Mouse (Mus musculus) lung, postnatal 0 days (tissue): ENCODE measurements at regions not wholly inside any gene's neighbourhood (a gene's known extent, or its start where the extent isn't known, plus 50 kb on each side); places are given as distances from the start of the nearest gene placed in this dataset.

Experiments
- ATAC-seq: fragments of 200-750 bp; cut with Nextera tagmentation; 2 replicates; pipeline ENCODE4 v1.8.0; 2017; ENCODE audit warnings: moderate library complexity
- DNase-seq: peaks from one replicate; pipeline ENCODE4 v3.0.0-alpha.2; 2016; ENCODE audit warnings: low spot score
- H3K27ac ChIP-seq: fragments of 300-500 bp; sonication (generic); 2 replicates; pipeline ENCODE4 v1.5.1; 2014; ENCODE audit warnings: antibody characterized with exemption, mild to moderate bottlenecking, low read length, mixed read lengths
- H3K27me3 ChIP-seq: fragments of 300-500 bp; sonication (generic); replicated peaks from 2 replicates; pipeline ENCODE4 v1.6.1; 2014; ENCODE audit warnings: low read length, mixed read lengths; ENCODE audit not compliant: insufficient read depth
- H3K36me3 ChIP-seq: fragments of 300-500 bp; sonication (generic); 2 replicates; pipeline ENCODE4 v1.6.1; 2014; ENCODE audit warnings: low read length, mixed read lengths; ENCODE audit not compliant: insufficient read depth
- H3K4me1 ChIP-seq: fragments of 300-500 bp; sonication (generic); 2 replicates; pipeline ENCODE4 v1.6.1; 2014; ENCODE audit warnings: antibody characterized with exemption, low read depth, low read length, mixed read lengths; ENCODE audit not compliant: insufficient read depth
- H3K4me2 ChIP-seq: fragments of 300-500 bp; sonication (generic); replicated peaks from 2 replicates; pipeline ENCODE4 v1.6.1; 2014; ENCODE audit warnings: low read depth, mild to moderate bottlenecking, low read length, moderate library complexity, mixed read lengths
- H3K4me3 ChIP-seq: fragments of 300-500 bp; sonication (generic); 2 replicates; pipeline ENCODE4 v1.5.1; 2014; ENCODE audit warnings: low read depth, low read length
- H3K9ac ChIP-seq: fragments of 300-500 bp; sonication (generic); replicated peaks from 2 replicates; pipeline ENCODE4 v1.6.1; 2014; ENCODE audit warnings: low read depth, mild to moderate bottlenecking
- H3K9me3 ChIP-seq: fragments of 300-500 bp; sonication (generic); 2 replicates; pipeline ENCODE4 v1.6.1; 2016; ENCODE audit warnings: low read length, mixed read lengths
- CTCF ChIP-seq: IDR thresholded peaks from 2 replicates; pipeline ENCODE4 v1.5.1; 2016; ENCODE audit warnings: antibody characterized with exemption, mild to moderate bottlenecking
- EP300 ChIP-seq: IDR thresholded peaks from 2 replicates; pipeline ENCODE4 v1.6.1; 2016; ENCODE audit warnings: antibody characterized with exemption, mild to moderate bottlenecking, control low read depth
- WGBS: fragments of 180-500 bp; shearing (Covaris S2); extraction: QIAGEN DNeasy Blood & Tissue Kit; methylation state at CpG from one replicate; pipeline ENCODE4 v1.1.7; 2014; 5-methylcytosine and 5-hydroxymethylcytosine counted together

- Histone ChIP-seq H3K27me3 (no peaks in the 10 kb centered on the region), H3K9ac (no peak overlapping the region), H3K4me3 (no peak overlapping the region), H3K4me1 (no peaks in the 10 kb centered on the region), H3K27ac (no peak overlapping the region), H3K9me3 (no peaks in the 10 kb centered on the region), H3K36me3 (no peaks in the 10 kb centered on the region), H3K4me2 (no peak overlapping the region)
- WGBS: 33% methylated on average over 3 of the region's 3 CpGs
- ATAC-seq (no peak), DNase-seq (peak; percentile 48)
- TF ChIP-seq EP300 (no peak), CTCF (peak; percentile 70)
Measured at GRCm38 (mm10) chr9:116511450-116511849, 336.3 kb upstream of the Tgfbr2 start.

DNA sequence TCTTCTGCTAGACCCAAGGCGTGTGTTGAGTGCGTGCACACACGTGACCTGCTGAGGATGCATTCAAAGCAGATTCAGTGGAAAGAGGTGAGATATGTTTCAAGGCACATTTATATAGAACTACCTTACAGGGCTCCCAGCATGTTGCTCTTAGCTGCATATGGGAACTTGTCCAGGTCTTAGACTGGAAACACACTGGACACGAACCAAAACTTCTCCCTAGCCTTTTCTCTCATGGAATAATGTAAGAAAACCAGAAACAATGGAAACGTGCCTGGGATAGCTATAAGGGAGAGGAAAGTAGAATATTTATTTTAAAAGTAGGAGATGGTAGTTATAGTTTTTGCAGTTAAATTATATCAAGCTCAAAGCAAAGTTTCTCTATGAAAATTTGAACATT, 332.6 kb upstream of the Tgfbr2 start:
- TF ChIP-seq CTCF (no peak), EP300 (no peak)
- no peaks in the 10 kb centered on the region for H3K36me3 ChIP-seq
- 79% methylated on average over 5 of the region's 5 CpGs for WGBS
- DNase-seq (no peak), ATAC-seq (no peak)
- no peaks in the 10 kb centered on the region for H3K27me3 ChIP-seq
- no peaks in the 10 kb centered on the region for H3K9me3 ChIP-seq
- no peak overlapping the region for H3K27ac ChIP-seq
- no peaks in the 10 kb centered on the region for H3K4me1 ChIP-seq
- no peak overlapping the region for H3K4me3 ChIP-seq
- H3K4me2 ChIP-seq: no peak overlapping the region
- H3K9ac ChIP-seq: no peak overlapping the region

- Histone ChIP-seq H3K4me2 (no peak overlapping the region), H3K27ac (no peak overlapping the region), H3K9ac (no peak overlapping the region), H3K4me1 (no peaks in the 10 kb centered on the region), H3K27me3 (no peaks in the 10 kb centered on the region), H3K36me3 (no peaks in the 10 kb centered on the region), H3K9me3 (no peaks in the 10 kb centered on the region), H3K4me3 (no peak overlapping the region)
- ATAC-seq: no peak
- no peak for DNase-seq
- TF ChIP-seq EP300 (no peak), CTCF (no peak)
- 61% methylated on average over 5 of the region's 5 CpGs for WGBS
Measured at GRCm38 (mm10) chr9:116502831-116503230, 327.7 kb upstream of the Tgfbr2 start.

DNA sequence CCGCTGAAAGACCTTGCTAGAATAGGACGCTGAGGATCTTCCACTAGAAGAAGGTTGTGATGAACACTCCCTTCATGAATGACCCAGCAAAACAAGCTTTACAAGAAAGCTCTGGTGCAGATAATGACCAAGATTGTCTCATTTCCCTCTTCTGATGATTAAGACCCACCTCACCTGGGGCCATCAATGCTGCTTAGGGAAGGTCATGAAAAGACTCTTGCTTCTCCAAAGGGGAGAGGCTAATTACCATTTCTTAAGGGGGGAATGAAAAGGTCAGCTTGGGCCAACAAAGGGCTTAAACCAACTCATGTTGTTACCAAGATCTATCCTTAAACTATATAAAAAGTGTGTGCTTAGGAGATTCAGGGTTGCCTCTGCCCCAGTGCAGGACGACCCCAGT, 325.8 kb upstream of the Tgfbr2 start:
- TF ChIP-seq EP300: no peak
- no peak for ATAC-seq
- no peak overlapping the region for H3K4me2 ChIP-seq
- H3K27me3 ChIP-seq: no peaks in the 10 kb centered on the region
- H3K9ac ChIP-seq: no peak overlapping the region
- 81% methylated on average over 3 of the region's 3 CpGs for WGBS
- H3K4me3 ChIP-seq: no peak overlapping the region
- no peaks in the 10 kb centered on the region for H3K4me1 ChIP-seq
- no peak overlapping the region for H3K27ac ChIP-seq
- no peak for DNase-seq
- H3K36me3 ChIP-seq: no peaks in the 10 kb centered on the region
- no peaks in the 10 kb centered on the region for H3K9me3 ChIP-seq

DNA sequence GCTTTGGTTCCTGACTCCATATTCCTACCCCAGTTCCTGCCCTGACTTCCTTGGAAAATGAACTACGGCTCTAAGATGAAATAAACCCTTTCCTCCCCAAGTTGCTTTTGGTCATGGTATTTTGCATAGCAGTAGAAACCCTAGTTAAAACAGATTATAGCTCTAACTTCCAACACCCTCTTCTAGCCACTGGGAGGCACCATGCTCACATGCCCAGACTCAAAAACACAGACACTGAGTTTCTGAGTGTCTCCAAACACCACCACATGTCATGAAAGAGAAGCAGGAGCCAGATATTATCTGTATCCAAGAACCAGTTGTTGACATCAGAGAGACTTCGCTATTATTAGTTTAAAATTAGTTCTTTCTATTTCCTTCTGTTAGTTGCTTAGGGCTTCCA, 316.1 kb upstream of the Tgfbr2 start:
- Histone ChIP-seq H3K9me3 (no peaks in the 10 kb centered on the region), H3K4me3 (no peak overlapping the region), H3K9ac (no peak overlapping the region), H3K36me3 (no peaks in the 10 kb centered on the region), H3K4me1 (no peaks in the 10 kb centered on the region), H3K4me2 (no peak overlapping the region), H3K27ac (no peak overlapping the region), H3K27me3 (no peaks in the 10 kb centered on the region)
- TF ChIP-seq CTCF (no peak), EP300 (no peak)
- DNase-seq (no peak), ATAC-seq (no peak)
- 85% methylated on average over 2 of the region's 2 CpGs for WGBS

GRCm38 (mm10) chr9:116489787-116490186, 314.6 kb upstream of the Tgfbr2 start:
- TF ChIP-seq EP300 (no peak), CTCF (peak; percentile 63)
- no peak overlapping the region for H3K9ac ChIP-seq
- H3K36me3 ChIP-seq: no peaks in the 10 kb centered on the region
- H3K9me3 ChIP-seq: no peaks in the 10 kb centered on the region
- H3K4me1 ChIP-seq: no peaks in the 10 kb centered on the region
- 66% methylated on average over 4 of the region's 4 CpGs for WGBS
- H3K4me3 ChIP-seq: no peak overlapping the region
- H3K27ac ChIP-seq: no peak overlapping the region
- H3K4me2 ChIP-seq: no peak overlapping the region
- no peaks in the 10 kb centered on the region for H3K27me3 ChIP-seq
- DNase-seq (no peak), ATAC-seq (no peak)

- no peaks in the 10 kb centered on the region for H3K36me3 ChIP-seq
- H3K27ac ChIP-seq: no peak overlapping the region
- DNase-seq (no peak), ATAC-seq (no peak)
- H3K27me3 ChIP-seq: no peaks in the 10 kb centered on the region
- TF ChIP-seq EP300 (no peak), CTCF (no peak)
- no peaks in the 10 kb centered on the region for H3K9me3 ChIP-seq
- no peaks in the 10 kb centered on the region for H3K4me1 ChIP-seq
- no peak overlapping the region for H3K4me3 ChIP-seq
- H3K4me2 ChIP-seq: no peak overlapping the region
- H3K9ac ChIP-seq: no peak overlapping the region
- 76% methylated on average over 5 of the region's 5 CpGs for WGBS
Measured at GRCm38 (mm10) chr9:116489273-116489672, 314.1 kb upstream of the Tgfbr2 start.
